Mouse (Mus musculus) layer of hippocampus, adult 2 months (tissue): ENCODE data around the gene Ccser2. TPM values are rescaled to one million over a fixed set of nuclear protein-coding genes. Genes with fewer than 3 reads are reported as not detected.
"Not testable (repeated sequence)": the region's sequence is repeated elsewhere in the genome, so short reads cannot be mapped to it uniquely, and the experiment has no call there.

Experiments used
- DNase-seq, 2 experiments: peaks; one replicate each; pipeline ENCODE4 v3.0.0; 2022; ENCODE audit warnings: low spot score in 2 of 2
- H3K27ac ChIP-seq: fragments of 200-600 bp; 2 replicates; pipeline ENCODE4 v1.8.1; 2022
- H3K4me3 ChIP-seq: fragments of 200-600 bp; 2 replicates; pipeline ENCODE4 v1.8.1; 2022; ENCODE audit warnings: mild to moderate bottlenecking
- CTCF ChIP-seq: fragments of 200-600 bp; conservative IDR thresholded peaks from 2 replicates; pipeline ENCODE4 v1.8.1; 2022; ENCODE audit warnings: antibody characterized with exemption, mild to moderate bottlenecking, moderate library complexity
- long read RNA-seq, 2 experiments: library from polyadenylated mRNA; stranded (forward); transcript quantifications; one replicate each; pipeline ENCODE4 v2.0.0; 2021; ENCODE audit warnings: borderline mapping rate in 2 of 2
- total RNA-seq, 2 experiments: library from RNA; stranded (reverse); gene quantifications; 2 replicates each; pipeline ENCODE4 v1.2.3; 2021

Ccser2 gene
- total RNA-seq = 10 to 100 TPM; 78.3 to 88.0 TPM
- long read RNA-seq, experiment 1, full-length matches to known transcripts = 7 of 20 reads
- long read RNA-seq, experiment 1, partial matches to known transcripts = 1 of 20 reads
- long read RNA-seq, experiment 1, other reads (novel, unspliced or antisense) = 12 of 20 reads
- long read RNA-seq, experiment 2, full-length matches to known transcripts = 9 of 30 reads
- long read RNA-seq, experiment 2, partial matches to known transcripts = 7 of 30 reads
- long read RNA-seq, experiment 2, other reads (novel, unspliced or antisense) = 14 of 30 reads

- DNase-seq = peak; percentile 97 to 99
- peak within 1 kb of the TSS; percentile 94 for H3K27ac ChIP-seq
- peak within 1 kb of the TSS; percentile 65 for H3K4me3 ChIP-seq
- TF ChIP-seq CTCF = no peak
Measured at GRCm38 (mm10) chr14:36968628-36969147, at the start of gene Ccser2. Ccser2 (minus strand) TSS chr14:36968777.

GRCm38 (mm10) chr14:37015894-37016293 is 47.3 kb upstream of the Ccser2 start:
- H3K4me3 ChIP-seq = no peak overlapping the region
- no peak for TF ChIP-seq CTCF
- DNase-seq = no peak
- H3K27ac ChIP-seq = no peak overlapping the region

- no peak for TF ChIP-seq CTCF
- peak in 1 of 2 experiments; percentile 16 for DNase-seq
- Histone ChIP-seq H3K27ac (no peak overlapping the region), H3K4me3 (no peak overlapping the region)
Measured at GRCm38 (mm10) chr14:37013644-37014043, 45.1 kb upstream of the Ccser2 start.

GRCm38 (mm10) chr14:37009686-37010085 is 41.1 kb upstream of the Ccser2 start:
- Histone ChIP-seq H3K4me3 (no peak overlapping the region), H3K27ac (no peak overlapping the region)
- no peak for DNase-seq
- no peak for TF ChIP-seq CTCF

- no peak for TF ChIP-seq CTCF
- Histone ChIP-seq H3K27ac (no peak overlapping the region), H3K4me3 (no peak overlapping the region)
- no peak for DNase-seq
Measured at GRCm38 (mm10) chr14:37006489-37006888, 37.9 kb upstream of the Ccser2 start.

DNA sequence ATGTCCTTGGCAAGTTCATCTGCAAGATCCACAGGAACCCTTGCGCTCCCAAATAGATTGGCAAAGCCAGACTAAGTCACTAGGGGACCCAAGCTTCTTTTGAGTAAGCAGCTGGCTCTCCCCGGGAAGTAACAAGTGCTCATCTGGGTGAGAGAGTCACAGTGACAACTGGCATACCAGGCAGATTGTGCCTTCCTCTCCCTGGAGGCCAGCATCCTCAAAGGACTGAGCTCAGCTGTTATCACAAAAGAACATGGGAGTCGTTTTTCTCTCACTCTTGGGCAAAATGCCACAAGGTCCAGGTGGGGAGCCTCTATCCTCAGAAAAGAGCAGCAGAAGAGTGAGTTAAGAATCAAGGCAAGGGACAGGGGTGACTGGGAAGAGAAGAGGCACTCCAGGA is 37.3 kb upstream of the Ccser2 start:
- H3K4me3 ChIP-seq = no peak overlapping the region
- TF ChIP-seq CTCF = no peak
- DNase-seq = no peak
- no peak overlapping the region for H3K27ac ChIP-seq

- DNase-seq = no peak
- TF ChIP-seq CTCF = no peak
- Histone ChIP-seq H3K4me3 (no peak overlapping the region), H3K27ac (no peak overlapping the region)
Measured at GRCm38 (mm10) chr14:37003431-37004095, 35.0 kb upstream of the Ccser2 start.

DNA sequence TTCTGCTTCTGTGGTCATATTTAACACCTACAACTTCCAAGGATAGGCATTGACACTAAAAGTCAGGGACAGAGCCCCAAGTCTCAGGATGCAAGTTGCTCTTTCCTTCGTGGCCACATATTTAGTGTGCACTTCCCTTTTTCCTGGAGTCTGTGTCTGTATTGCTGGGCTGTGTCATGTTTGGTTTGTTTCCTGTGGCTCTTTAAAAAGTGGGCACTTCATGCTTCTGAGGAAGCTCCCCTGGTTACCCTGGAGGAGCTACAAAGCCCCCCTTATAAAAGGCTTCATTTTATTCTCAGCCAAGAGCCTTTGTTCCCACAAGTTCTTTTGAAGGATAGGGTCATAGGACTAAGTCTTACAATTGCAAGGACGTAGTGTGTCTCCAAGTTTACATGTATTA is 34.3 kb upstream of the Ccser2 start:
- no peak overlapping the region for H3K4me3 ChIP-seq
- no peak for TF ChIP-seq CTCF
- no peak for DNase-seq
- H3K27ac ChIP-seq = no peak overlapping the region

DNA sequence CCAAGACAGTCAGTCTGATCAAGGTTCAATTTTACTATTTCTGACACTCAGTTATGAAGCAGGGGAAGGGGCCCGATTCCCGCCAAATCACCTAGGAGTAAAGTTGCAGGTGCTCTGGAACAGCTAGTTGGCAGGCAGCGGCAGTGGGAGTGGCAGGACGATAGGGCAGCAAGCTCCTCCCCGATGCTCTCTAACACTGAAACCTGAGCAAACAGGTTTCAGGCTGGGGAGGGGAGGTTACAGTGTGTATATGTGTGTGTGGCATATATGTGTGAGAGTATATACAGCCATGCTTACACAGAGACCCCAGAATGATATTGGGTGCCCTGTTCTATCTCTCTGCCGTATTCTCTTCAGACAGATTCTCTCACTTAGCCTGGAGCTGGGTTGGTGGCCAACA is 32.2 kb upstream of the Ccser2 start:
- DNase-seq, H3K27ac ChIP-seq, H3K4me3 ChIP-seq: not testable (repeated sequence)

GRCm38 (mm10) chr14:36989784-36990183 is 21.2 kb upstream of the Ccser2 start:
- no peak overlapping the region for H3K27ac ChIP-seq
- DNase-seq = no peak
- no peak for TF ChIP-seq CTCF

GRCm38 (mm10) chr14:36985693-36986092 is 17.1 kb upstream of the Ccser2 start:
- TF ChIP-seq CTCF = no peak
- Histone ChIP-seq H3K27ac (no peak overlapping the region), H3K4me3 (no peak overlapping the region)
- DNase-seq = no peak

More at GRCm38 (mm10) chr14:36989784-36990183, 21.2 kb upstream of the Ccser2 start:
- H3K4me3 ChIP-seq = no peak overlapping the region

- no peak for DNase-seq
- H3K27ac ChIP-seq = no peak overlapping the region
- no peak for TF ChIP-seq CTCF
- H3K4me3 ChIP-seq = no peak overlapping the region
Measured at GRCm38 (mm10) chr14:36975019-36975418, 6.4 kb upstream of the Ccser2 start.

GRCm38 (mm10) chr14:36971211-36971610 is 2.6 kb upstream of the Ccser2 start:
- no peak for TF ChIP-seq CTCF

More at GRCm38 (mm10) chr14:36971211-36971610, 2.6 kb upstream of the Ccser2 start:
- no peak for DNase-seq
- Histone ChIP-seq H3K27ac (no peak overlapping the region), H3K4me3 (no peak overlapping the region)
